Mouse (Mus musculus): ENCODE data around the gene Nolc1.

- TF ChIP-seq ZMIZ1 (IDR thresholded peaks at IDR 0.05; ENCODE audit: low read depth, low read length) (no peak), TBP (conservative IDR thresholded peaks at IDR 0.05; ENCODE audit: low read depth, low read length) (no peak), E2F4 (IDR thresholded peaks at IDR 0.05; ENCODE audit: insufficient replicate concordance, low read depth, low read length) (no peak), EP300 (IDR thresholded peaks at IDR 0.05; ENCODE audit: low read length) (no peak), ZKSCAN1 (IDR thresholded peaks at IDR 0.05; ENCODE audit: borderline replicate concordance, low read depth, low read length) (no peak), NELFE (IDR thresholded peaks at IDR 0.05; ENCODE audit: low read depth, low read length) (no peak), MAZ (IDR thresholded peaks at IDR 0.05; ENCODE audit: low read depth, low read length) (no peak), RCOR1 (conservative IDR thresholded peaks at IDR 0.05; ENCODE audit: low read depth, low read length) (no peak), POLR2AphosphoS2 (IDR thresholded peaks at IDR 0.05; ENCODE audit: low read depth, low read length) (no peak), CTCF (conservative IDR thresholded peaks at IDR 0.05 in 1 of 2, IDR thresholded peaks at IDR 0.05 in 1 of 2; ENCODE audit: low read depth in 2 of 2, low read length in 2 of 2) (no peak), POLR2A (IDR thresholded peaks at IDR 0.05; ENCODE audit: low read depth, low read length) (no peak), ZC3H11A (IDR thresholded peaks at IDR 0.05; ENCODE audit: low read depth, low read length) (no peak), CHD1 (IDR thresholded peaks at IDR 0.05; ENCODE audit: low read depth, low read length) (no peak)
Measured at GRCm38 (mm10) chr19:46078535-46078934, 2.9 kb downstream of the Nolc1 start.

Measured in CH12.LX (cell line).